Mouse (Mus musculus) limb, embryonic 14.5 days (tissue): ENCODE measurements around the gene Clpb. TPM values are rescaled to one million over a fixed set of nuclear protein-coding genes. Genes with fewer than 3 reads are reported as not detected.

Source experiments
- ATAC-seq: fragments of 200-750 bp; cut with Nextera tagmentation; 2 replicates; pipeline ENCODE4 v1.8.0; 2017; ENCODE audit warnings: low read depth, moderate number of reproducible peaks, moderate TSS enrichment; ENCODE audit not compliant: low FRiP score
- DNase-seq: peaks from one replicate; pipeline ENCODE4 v3.0.0-alpha.2; 2015; ENCODE audit warnings: low spot score
- H3K27ac ChIP-seq: fragments of 300-500 bp; sonication (generic); replicated peaks from 2 replicates; pipeline ENCODE4 v1.5.1; 2014; ENCODE audit warnings: low read depth, mild to moderate bottlenecking, low read length, moderate library complexity, mixed read lengths
- H3K27me3 ChIP-seq: fragments of 300-500 bp; sonication (generic); 2 replicates; pipeline ENCODE4 v1.6.1; 2014; ENCODE audit warnings: low read length, mixed read lengths; ENCODE audit not compliant: control insufficient read depth, insufficient read depth
- H3K36me3 ChIP-seq: fragments of 300-500 bp; sonication (generic); 2 replicates; pipeline ENCODE4 v1.6.1; 2014; ENCODE audit warnings: mild to moderate bottlenecking, low read length, moderate library complexity, mixed read lengths; ENCODE audit not compliant: control insufficient read depth, insufficient read depth
- H3K4me1 ChIP-seq: fragments of 300-500 bp; sonication (generic); 2 replicates; pipeline ENCODE4 v1.6.1; 2014; ENCODE audit warnings: antibody characterized with exemption, low read length, mixed read lengths; ENCODE audit not compliant: control insufficient read depth, insufficient read depth
- H3K4me2 ChIP-seq: fragments of 300-500 bp; sonication (generic); replicated peaks from 2 replicates; pipeline ENCODE4 v1.6.1; 2014; ENCODE audit warnings: low read depth, mild to moderate bottlenecking, low read length, moderate library complexity; ENCODE audit not compliant: severe bottlenecking
- H3K4me3 ChIP-seq: fragments of 300-500 bp; sonication (generic); replicated peaks from 2 replicates; pipeline ENCODE4 v1.5.1; 2014; ENCODE audit warnings: low read length
- H3K9ac ChIP-seq: fragments of 300-500 bp; sonication (generic); 2 replicates; pipeline ENCODE4 v1.6.1; 2014; ENCODE audit warnings: mild to moderate bottlenecking, low read depth, low read length, moderate library complexity; ENCODE audit not compliant: severe bottlenecking
- H3K9me3 ChIP-seq: fragments of 300-500 bp; sonication (generic); 2 replicates; pipeline ENCODE4 v1.6.1; 2016; ENCODE audit warnings: low read length; ENCODE audit not compliant: control insufficient read depth
- POLR2A ChIP-seq: fragments of 200-500 bp; IDR thresholded peaks from 2 replicates; pipeline ENCODE4 v1.8.0; 2012; ENCODE audit warnings: inconsistent platforms, mild to moderate bottlenecking, moderate library complexity, borderline replicate concordance; ENCODE audit not compliant: insufficient read depth, insufficient read length; ENCODE audit errors: extremely low read depth
- WGBS: fragments of 180-500 bp; shearing (Covaris S2); extraction: QIAGEN DNeasy Blood & Tissue Kit; methylation state at CpG from one replicate; pipeline ENCODE4 v1.1.7; 2014; 5-methylcytosine and 5-hydroxymethylcytosine counted together
- polyA plus RNA-seq, 2 experiments: library from polyadenylated mRNA; depleted of rRNA in 1 of 2; stranded (reverse) in 1 of 2; unstranded in 1 of 2; fragments of >200 nt; fragmentation: Nextera tagmentation in 1 of 2; extraction: Ambion mirVana in 1 of 2; gene quantifications; 2 replicates each; pipeline versions ENCODE4 v1.2.1 to v1.2.3; 2012 to 2014

Clpb gene
- polyA plus RNA-seq, 2 experiments = 27.6 to 41.7 TPM

DNA sequence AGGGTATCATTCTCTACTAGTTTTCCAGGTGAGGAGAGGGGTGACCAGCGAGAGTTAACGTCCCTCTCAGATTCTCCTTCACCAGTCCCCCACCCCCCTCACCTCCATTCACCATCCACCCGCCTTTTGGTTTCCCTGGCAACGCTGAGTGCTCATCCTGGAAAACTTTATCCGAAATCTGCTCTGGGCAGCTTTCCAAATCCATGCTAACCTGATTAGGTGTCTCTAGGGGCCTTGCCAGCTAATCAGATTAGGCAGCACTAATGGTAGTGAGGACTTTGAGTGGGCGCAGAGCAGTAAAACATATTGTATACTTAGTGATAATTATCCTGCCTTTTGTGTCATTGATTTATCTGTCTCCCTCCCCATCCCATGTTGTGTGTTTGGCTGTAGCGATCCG, 109.3 kb downstream of the Clpb start:
- no peak for TF ChIP-seq POLR2A
- DNase-seq (no peak), ATAC-seq (no peak)
- no peak overlapping the region for H3K27ac ChIP-seq
- no peaks in the 10 kb centered on the region for H3K36me3 ChIP-seq
- H3K27me3 ChIP-seq = no peaks in the 10 kb centered on the region
- no peak overlapping the region for H3K4me3 ChIP-seq
- no peaks in the 10 kb centered on the region for H3K9me3 ChIP-seq
- no peak overlapping the region for H3K9ac ChIP-seq
- H3K4me2 ChIP-seq = no peak overlapping the region
- WGBS = 60% methylated on average over 8 of the region's 8 CpGs
- peaks cover 7% of the 10 kb centered on the region for H3K4me1 ChIP-seq

DNA sequence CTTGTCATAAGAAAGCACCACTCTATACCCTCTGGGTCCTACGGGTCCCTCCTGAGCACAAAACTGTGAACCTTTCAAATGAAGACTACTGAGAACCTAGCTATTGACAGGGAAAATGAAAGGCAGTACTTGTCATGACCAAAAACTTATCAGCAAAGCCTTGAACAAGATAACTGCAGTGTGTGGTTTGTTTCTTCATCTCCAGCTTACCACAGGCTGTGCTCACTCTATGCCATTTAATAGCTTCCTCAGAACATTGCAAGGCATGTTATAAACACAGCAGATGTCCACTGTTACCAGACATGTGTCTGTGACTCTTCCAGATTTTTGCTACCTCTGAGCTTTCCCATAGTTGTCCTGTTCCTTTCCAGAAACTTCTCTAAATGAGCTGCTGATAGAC, 113.6 kb downstream of the Clpb start:
- no peak overlapping the region for H3K27ac ChIP-seq
- H3K4me2 ChIP-seq = no peak overlapping the region
- peaks cover 20% of the 10 kb centered on the region for H3K36me3 ChIP-seq
- no peak overlapping the region for H3K4me3 ChIP-seq
- WGBS = 91% methylated on average over 1 of the region's 1 CpGs
- TF ChIP-seq POLR2A = no peak
- H3K27me3 ChIP-seq = no peaks in the 10 kb centered on the region
- no peak overlapping the region for H3K9ac ChIP-seq
- H3K9me3 ChIP-seq = no peaks in the 10 kb centered on the region
- ATAC-seq (no peak), DNase-seq (no peak)
- no peaks in the 10 kb centered on the region for H3K4me1 ChIP-seq

DNA sequence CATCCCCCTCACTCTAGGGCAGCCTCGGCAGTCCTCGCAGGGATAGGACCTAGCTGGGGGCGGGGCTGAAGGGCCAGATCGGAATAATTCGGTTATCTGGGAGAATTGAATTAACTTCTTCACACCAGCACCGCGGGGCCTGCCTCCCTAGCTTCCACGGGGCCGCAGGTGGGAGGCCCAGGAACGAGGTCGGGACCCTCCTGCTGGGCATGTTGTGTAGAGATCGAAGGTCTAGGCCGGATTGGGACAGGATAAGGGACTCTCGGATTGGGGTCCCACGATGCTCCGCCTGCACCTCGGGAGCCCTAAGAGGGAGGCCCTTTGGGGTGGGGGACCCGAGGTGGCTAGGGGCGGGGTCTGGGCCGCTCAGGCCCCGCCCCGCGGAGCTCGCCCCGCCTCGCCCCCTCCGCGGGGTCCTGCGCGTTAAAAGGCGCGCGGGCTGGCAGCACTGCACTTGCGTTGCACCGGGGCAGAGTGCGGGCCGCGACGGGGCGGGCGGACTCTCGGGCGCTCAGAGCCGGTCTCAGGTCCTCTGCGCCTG, 154.5 kb downstream of the Clpb start, which contains the start of gene Phox2a:
TSS of gene Phox2a (plus strand) at position 453 of the 541 bp plus-strand sequence.
- peak within 1 kb of the TSS; percentile 31 for H3K4me3 ChIP-seq
- peak within 1 kb of the TSS; percentile 36; the same call in 1 of the 2 replicates for H3K9ac ChIP-seq
- no peak for TF ChIP-seq POLR2A
- H3K4me1 ChIP-seq = peaks cover 21% of the 10 kb centered on the region
- ATAC-seq (no peak), DNase-seq (no peak)
- WGBS = 2% methylated on average over 33 of the region's 45 CpGs
- H3K27me3 ChIP-seq = peaks cover 69% of the 10 kb centered on the region
- no peaks in the 10 kb centered on the region for H3K36me3 ChIP-seq
- H3K4me2 ChIP-seq = peak within 1 kb of the TSS; percentile 38
- H3K27ac ChIP-seq = no peak within 1 kb of the TSS
- H3K9me3 ChIP-seq = no peaks in the 10 kb centered on the region

DNA sequence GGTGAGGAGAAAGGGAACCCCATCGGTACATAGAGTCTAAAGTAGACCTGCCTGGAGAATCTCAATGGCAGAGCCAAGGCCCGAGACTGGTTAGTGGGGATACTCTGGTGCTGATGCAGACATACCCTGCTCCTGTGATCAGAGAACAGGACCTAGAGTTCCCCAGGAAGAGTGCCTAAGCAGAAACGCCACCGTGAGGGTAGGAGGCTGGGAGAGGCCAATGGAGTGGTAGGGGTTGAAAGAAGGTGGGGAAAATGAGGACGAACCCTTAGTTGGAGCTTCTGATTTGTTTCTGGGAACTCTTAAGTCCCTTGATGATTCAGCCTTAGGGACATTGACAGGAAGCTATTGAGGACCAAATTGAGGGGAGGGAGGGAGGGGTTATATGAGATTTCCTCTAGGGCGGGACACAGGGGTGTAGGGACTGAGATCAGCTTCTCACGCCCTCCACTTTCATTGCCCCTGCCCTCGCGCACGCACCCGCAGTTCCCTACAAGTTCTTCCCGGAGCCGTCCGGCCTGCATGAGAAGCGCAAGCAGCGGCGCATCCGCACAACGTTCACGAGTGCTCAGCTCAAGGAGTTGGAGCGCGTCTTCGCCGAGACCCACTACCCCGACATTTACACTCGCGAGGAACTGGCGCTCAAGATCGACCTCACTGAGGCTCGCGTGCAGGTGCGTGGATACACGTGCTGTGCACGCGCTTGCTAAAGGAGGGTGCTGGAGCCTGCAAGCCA, 157.0 kb downstream of the Clpb start:
- Histone ChIP-seq H3K4me2 (peak overlapping the region; percentile 39), H3K9me3 (no peaks in the 10 kb centered on the region), H3K4me3 (peak overlapping the region; percentile 43), H3K9ac (no peak overlapping the region; the same call in 1 of the 2 replicates), H3K36me3 (peaks cover 23% of the 10 kb centered on the region), H3K27ac (no peak overlapping the region), H3K4me1 (peaks cover 21% of the 10 kb centered on the region), H3K27me3 (peaks cover 70% of the 10 kb centered on the region)
- ATAC-seq (no peak), DNase-seq (no peak)
- 2% methylated on average over 34 of the region's 35 CpGs for WGBS
- no peak for TF ChIP-seq POLR2A

DNA sequence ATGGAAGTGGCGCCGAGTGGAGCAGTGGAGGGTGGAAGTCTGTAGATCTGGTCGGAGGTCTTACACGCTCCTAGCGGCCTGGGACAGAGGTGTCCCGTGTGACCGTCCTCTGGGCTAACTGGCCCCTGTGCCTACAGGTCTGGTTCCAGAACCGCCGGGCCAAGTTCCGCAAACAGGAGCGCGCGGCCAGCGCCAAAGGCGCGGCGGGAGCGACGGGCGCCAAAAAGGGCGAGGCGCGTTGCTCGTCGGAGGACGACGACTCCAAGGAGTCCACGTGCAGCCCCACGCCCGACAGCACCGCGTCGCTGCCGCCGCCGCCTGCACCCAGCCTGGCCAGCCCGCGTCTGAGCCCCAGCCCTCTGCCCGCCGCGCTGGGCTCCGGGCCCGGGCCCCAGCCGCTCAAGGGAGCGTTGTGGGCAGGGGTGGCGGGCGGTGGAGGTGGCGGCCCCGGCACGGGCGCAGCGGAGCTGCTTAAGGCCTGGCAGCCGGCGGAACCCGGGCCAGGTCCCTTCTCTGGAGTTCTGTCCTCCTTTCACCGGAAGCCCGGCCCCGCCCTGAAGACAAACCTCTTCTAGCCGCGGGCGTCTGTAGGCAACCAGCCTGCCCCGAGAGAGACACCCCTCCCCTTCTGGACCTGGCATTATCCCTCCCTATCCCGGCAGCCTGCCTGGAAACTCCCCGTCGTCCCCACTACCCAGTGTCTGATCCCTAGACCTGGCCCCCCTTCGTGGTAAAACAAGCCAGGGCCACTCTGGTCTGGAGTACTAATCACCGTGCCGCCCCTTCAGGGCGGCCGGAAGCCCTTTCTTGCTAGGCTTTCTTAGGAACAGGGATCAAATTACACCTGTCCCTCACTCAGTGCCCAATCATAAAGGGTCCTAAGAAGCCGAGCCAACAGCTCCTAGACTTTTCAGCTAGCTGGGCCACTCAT, 158.4 kb downstream of the Clpb start:
- Histone ChIP-seq H3K4me2 (peak overlapping the region; percentile 90), H3K4me3 (peak overlapping the region; percentile 43), H3K9ac (peak overlapping the region; percentile 61), H3K4me1 (peaks cover 21% of the 10 kb centered on the region), H3K9me3 (no peaks in the 10 kb centered on the region), H3K36me3 (peaks cover 36% of the 10 kb centered on the region), H3K27me3 (peaks cover 61% of the 10 kb centered on the region), H3K27ac (no peak overlapping the region)
- TF ChIP-seq POLR2A = no peak
- DNase-seq (peak; percentile 59), ATAC-seq (peak; percentile 56)
- WGBS = 0% methylated on average over 33 of the region's 71 CpGs
